Mouse (Mus musculus): Measurements from ENCODE around the gene Stx5a. TPM values are rescaled to one million over a fixed set of nuclear protein-coding genes. Genes with fewer than 3 reads are reported as not detected.

The Stx5a gene
- polyA plus RNA-seq (2012; rRNA removed), result 114 and 132 TPM in 2 replicates

GRCm38 (mm10) chr19:8741243-8741869, at the start of gene Stx5a:
Stx5a (plus strand) TSS chr19:8741413.

GRCm38 (mm10) chr19:8722907-8723573, 18.2 kb upstream of the Stx5a start, which contains the start of gene Slc3a2:
Slc3a2 (minus strand) TSS chr19:8723369.

GRCm38 (mm10) chr19:8735389-8736159, 5.6 kb upstream of the Stx5a start, which contains the start of gene Wdr74:
Wdr74 (plus strand) TSS chr19:8735827.

GRCm38 (mm10) chr19:8740603-8741002, 610 bp upstream of the Stx5a start, which contains the start of gene 1700092M07Rik:
1700092M07Rik (plus strand) TSS chr19:8740718.

GRCm38 (mm10) chr19:8756635-8757387, 15.6 kb downstream of the Stx5a start, which contains the start of gene Nxf1:
Nxf1 (plus strand) TSS chr19:8757073.

GRCm38 (mm10) chr19:8770567-8771270, 29.5 kb downstream of the Stx5a start, which contains the start of gene Tmem223:
Tmem223 (plus strand) TSS chr19:8770996.

GRCm38 (mm10) chr19:8774086-8774835, 33.0 kb downstream of the Stx5a start, which contains the start of gene Tmem179b:
Tmem179b (minus strand) TSS chr19:8774467.

GRCm38 (mm10) chr19:8786008-8786781, 45.0 kb downstream of the Stx5a start, which contains the start of gene Taf6l:
Taf6l (minus strand) TSS chr19:8786417.

GRCm38 (mm10) chr19:8798264-8798946, 57.2 kb downstream of the Stx5a start, which contains the start of gene Polr2g:
Polr2g (minus strand) TSS chr19:8798577.

GRCm38 (mm10) chr19:8802130-8802821, 61.1 kb downstream of the Stx5a start, which contains the start of gene Zbtb3:
Zbtb3 (plus strand) TSS chr19:8802555.

Other genes starting within 250 kb of the Stx5a start
- gene Slc22a8, start 150.2 kb upstream of the Stx5a start, polyA plus RNA-seq (2012; rRNA removed), result 0.05 and 0.14 TPM in 2 replicates
- not detected in 2 replicates for gene Slc22a6, start 123.4 kb upstream of the Stx5a start, polyA plus RNA-seq (2012; rRNA removed)
- 0.27 and 0.39 TPM in 2 replicates for gene Chrm1, start 77.6 kb upstream of the Stx5a start, polyA plus RNA-seq (2012; rRNA removed)
- gene Slc3a2, start 18.0 kb upstream of the Stx5a start, polyA plus RNA-seq (2012; rRNA removed), result 264 and 289 TPM in 2 replicates
- gene Wdr74, start 5.6 kb upstream of the Stx5a start, polyA plus RNA-seq (2012; rRNA removed), result 39.6 and 45.2 TPM in 2 replicates
- gene 1700092M07Rik, start 695 bp upstream of the Stx5a start, polyA plus RNA-seq (2012; rRNA removed), result not detected in 2 replicates
- 61.6 and 71.3 TPM in 2 replicates for gene Nxf1, start 15.7 kb downstream of the Stx5a start, polyA plus RNA-seq (2012; rRNA removed)
- 276 and 327 TPM in 2 replicates for gene Tmem223, start 29.6 kb downstream of the Stx5a start, polyA plus RNA-seq (2012; rRNA removed)
- gene Tmem179b, start 33.1 kb downstream of the Stx5a start, polyA plus RNA-seq (2012; rRNA removed), result 127 and 136 TPM in 2 replicates
- gene Taf6l, start 45.0 kb downstream of the Stx5a start, polyA plus RNA-seq (2012; rRNA removed), result 26.9 and 28.3 TPM in 2 replicates
- 24.6 and 45.5 TPM in 2 replicates for gene Polr2g, start 57.2 kb downstream of the Stx5a start, polyA plus RNA-seq (2012; rRNA removed)
- gene Zbtb3, start 61.1 kb downstream of the Stx5a start, polyA plus RNA-seq (2012; rRNA removed), result 3.0 and 3.2 TPM in 2 replicates
- 12.5 and 19.6 TPM in 2 replicates for gene Ttc9c, start 77.9 kb downstream of the Stx5a start, polyA plus RNA-seq (2012; rRNA removed)
- 16.0 and 24.5 TPM in 2 replicates for gene Hnrnpul2, start 78.6 kb downstream of the Stx5a start, polyA plus RNA-seq (2012; rRNA removed)
- gene AC129217.1, start 88.4 kb downstream of the Stx5a start, polyA plus RNA-seq (2012; rRNA removed), result 0.68 TPM in 1 of 2 replicates, not detected in the other
- 183 and 186 TPM in 2 replicates for gene Bscl2, start 96.1 kb downstream of the Stx5a start, polyA plus RNA-seq (2012; rRNA removed)
- gene Gng3, start 97.8 kb downstream of the Stx5a start, polyA plus RNA-seq (2012; rRNA removed), result 1.5 and 1.9 TPM in 2 replicates
- 3.2 and 4.4 TPM in 2 replicates for gene Lrrn4cl, start 109.4 kb downstream of the Stx5a start, polyA plus RNA-seq (2012; rRNA removed)
- gene Ubxn1, start 130.1 kb downstream of the Stx5a start, polyA plus RNA-seq (2012; rRNA removed), result 115 and 129 TPM in 2 replicates
- 22.7 and 33.5 TPM in 2 replicates for gene Uqcc3, start 139.5 kb downstream of the Stx5a start, polyA plus RNA-seq (2012; rRNA removed)
- 0.85 and 1.2 TPM in 2 replicates for gene Lbhd1, start 142.3 kb downstream of the Stx5a start, polyA plus RNA-seq (2012; rRNA removed)
- gene Gm49403, start 142.5 kb downstream of the Stx5a start, polyA plus RNA-seq (2012; rRNA removed), result not detected in 2 replicates
- 19.1 and 24.3 TPM in 2 replicates for gene 1810009A15Rik, start 147.4 kb downstream of the Stx5a start, polyA plus RNA-seq (2012; rRNA removed)
- gene Gm49416, start 147.5 kb downstream of the Stx5a start, polyA plus RNA-seq (2012; rRNA removed), result not detected in 2 replicates
- gene Ints5, start 151.6 kb downstream of the Stx5a start, polyA plus RNA-seq (2012; rRNA removed), result 37.5 and 40.2 TPM in 2 replicates
- gene Ganab, start 156.7 kb downstream of the Stx5a start, polyA plus RNA-seq (2012; rRNA removed), result 135 and 159 TPM in 2 replicates
- 118 and 124 TPM in 2 replicates for gene B3gat3, start 179.0 kb downstream of the Stx5a start, polyA plus RNA-seq (2012; rRNA removed)
- 23.4 and 23.7 TPM in 2 replicates for gene Rom1, start 187.9 kb downstream of the Stx5a start, polyA plus RNA-seq (2012; rRNA removed)
- gene Eml3, start 188.1 kb downstream of the Stx5a start, polyA plus RNA-seq (2012; rRNA removed), result 73.5 and 83.4 TPM in 2 replicates
- 21.7 and 22.8 TPM in 2 replicates for gene Mta2, start 200.5 kb downstream of the Stx5a start, polyA plus RNA-seq (2012; rRNA removed)
- 24.1 and 25.9 TPM in 2 replicates for gene Tut1, start 212.4 kb downstream of the Stx5a start, polyA plus RNA-seq (2012; rRNA removed)
- 306 and 361 TPM in 2 replicates for gene Eef1g, start 225.6 kb downstream of the Stx5a start, polyA plus RNA-seq (2012; rRNA removed)
- 16.0 and 16.5 TPM in 2 replicates for gene Ahnak, start 247.9 kb downstream of the Stx5a start, polyA plus RNA-seq (2012; rRNA removed)